Mouse (Mus musculus): ENCODE data around the gene Snx22. TPM values are rescaled to one million over a fixed set of nuclear protein-coding genes. Genes with fewer than 3 reads are reported as not detected.
A peak's percentile ranks its signal among the peaks of the same experiment; 100 is the strongest.

The Snx22 gene
- polyA plus RNA-seq, 1 experiment from 2014 or later = 2.7 TPM

- 0 out of 2 replicates have a peak, but pooled peaks cover 2% of the 10 kb centered on the region for H3K4me1 ChIP-seq (replicated peaks; ENCODE audit: control insufficient read depth, insufficient read depth, low read length)
- 73% methylated on average over 3 of the region's 3 CpGs for WGBS
- ATAC-seq (ENCODE audit: low FRiP score) (no peak), DNase-seq (ENCODE audit: low spot score) (no peak)
- no peak overlapping the region for H3K27ac ChIP-seq (ENCODE audit: low read depth, low read length)
- no peaks in the 10 kb centered on the region for H3K27me3 ChIP-seq (ENCODE audit: control insufficient read depth, insufficient read depth, low read length)
- H3K4me3 ChIP-seq (ENCODE audit: low read depth, low read length) = no peak overlapping the region
- no peak overlapping the region for H3K9ac ChIP-seq (ENCODE audit: low read depth, low read length)
- H3K4me2 ChIP-seq (replicated peaks; ENCODE audit: low read depth, low read length) = no peak overlapping the region
- no peaks in the 10 kb centered on the region for H3K36me3 ChIP-seq (ENCODE audit: control insufficient read depth, insufficient read depth, low read length)
- no peaks in the 10 kb centered on the region for H3K9me3 ChIP-seq (ENCODE audit: control insufficient read depth, low read length)
Observed at GRCm38 (mm10) chr9:66080804-66081459, 11.4 kb upstream of the Snx22 start.

- Histone ChIP-seq H3K9ac (ENCODE audit: low read depth, low read length) (no peak overlapping the region), H3K4me1 (replicated peaks; ENCODE audit: control insufficient read depth, insufficient read depth, low read length) (0 out of 2 replicates have a peak, but pooled peaks cover 2% of the 10 kb centered on the region), H3K27me3 (ENCODE audit: control insufficient read depth, insufficient read depth, low read length) (no peaks in the 10 kb centered on the region), H3K36me3 (ENCODE audit: control insufficient read depth, insufficient read depth, low read length) (no peaks in the 10 kb centered on the region), H3K9me3 (ENCODE audit: control insufficient read depth, low read length) (no peaks in the 10 kb centered on the region), H3K4me3 (ENCODE audit: low read depth, low read length) (no peak overlapping the region), H3K27ac (ENCODE audit: low read depth, low read length) (no peak overlapping the region), H3K4me2 (replicated peaks; ENCODE audit: low read depth, low read length) (no peak overlapping the region)
- ATAC-seq (ENCODE audit: low FRiP score) (no peak), DNase-seq (ENCODE audit: low spot score) (peak; percentile 39)
- 14% methylated on average over 14 of the region's 14 CpGs for WGBS
Observed at GRCm38 (mm10) chr9:66078493-66078892, 9.0 kb upstream of the Snx22 start.

- no peak for ATAC-seq (ENCODE audit: low FRiP score)
- Histone ChIP-seq H3K9me3 (ENCODE audit: control insufficient read depth, low read length) (no peaks in the 10 kb centered on the region), H3K36me3 (ENCODE audit: control insufficient read depth, insufficient read depth, low read length) (no peaks in the 10 kb centered on the region), H3K4me1 (replicated peaks; ENCODE audit: control insufficient read depth, insufficient read depth, low read length) (0 out of 2 replicates have a peak, but pooled peaks cover 2% of the 10 kb centered on the region), H3K27ac (ENCODE audit: low read depth, low read length) (no peak overlapping the region), H3K4me3 (ENCODE audit: low read depth, low read length) (no peak overlapping the region), H3K4me2 (replicated peaks; ENCODE audit: low read depth, low read length) (no peak overlapping the region), H3K27me3 (ENCODE audit: control insufficient read depth, insufficient read depth, low read length) (no peaks in the 10 kb centered on the region), H3K9ac (ENCODE audit: low read depth, low read length) (no peak overlapping the region)
- WGBS = 59% methylated on average over 3 of the region's 3 CpGs
- DNase-seq (ENCODE audit: low spot score) = no peak
Observed at GRCm38 (mm10) chr9:66078072-66078471, 8.6 kb upstream of the Snx22 start.

GRCm38 (mm10) chr9:66072754-66073153, 3.2 kb upstream of the Snx22 start:
- no peak for ATAC-seq (ENCODE audit: low FRiP score)
- WGBS = 93% methylated on average over 7 of the region's 7 CpGs
- H3K27ac ChIP-seq (ENCODE audit: low read depth, low read length) = no peak overlapping the region

GRCm38 (mm10) chr9:66070151-66070550, 632 bp upstream of the Snx22 start:
- H3K9ac ChIP-seq (ENCODE audit: low read depth, low read length) = no peak overlapping the region
- DNase-seq (ENCODE audit: low spot score) (no peak), ATAC-seq (ENCODE audit: low FRiP score) (no peak; the same call in 1 of the 2 replicates)
- no peak overlapping the region for H3K4me2 ChIP-seq (replicated peaks; ENCODE audit: low read depth, low read length)
- no peak overlapping the region; the same call in 1 of the 2 replicates for H3K4me3 ChIP-seq (ENCODE audit: low read depth, low read length)
- peaks cover 4% of the 10 kb centered on the region; the same call in 1 of the 2 replicates for H3K36me3 ChIP-seq (ENCODE audit: control insufficient read depth, insufficient read depth, low read length)
- 0 out of 2 replicates have a peak, but pooled peaks cover 4% of the 10 kb centered on the region for H3K4me1 ChIP-seq (replicated peaks; ENCODE audit: control insufficient read depth, insufficient read depth, low read length)
- H3K27ac ChIP-seq (ENCODE audit: low read depth, low read length) = no peak overlapping the region
- WGBS = 89% methylated on average over 5 of the region's 5 CpGs
- H3K27me3 ChIP-seq (ENCODE audit: control insufficient read depth, insufficient read depth, low read length) = peaks cover 31% of the 10 kb centered on the region
- H3K9me3 ChIP-seq (ENCODE audit: control insufficient read depth, low read length) = no peaks in the 10 kb centered on the region

More at GRCm38 (mm10) chr9:66072754-66073153, 3.2 kb upstream of the Snx22 start:
- H3K4me2 ChIP-seq (replicated peaks; ENCODE audit: low read depth, low read length) = no peak overlapping the region
- H3K9me3 ChIP-seq (ENCODE audit: control insufficient read depth, low read length) = no peaks in the 10 kb centered on the region
- H3K4me3 ChIP-seq (ENCODE audit: low read depth, low read length) = no peak overlapping the region
- DNase-seq (ENCODE audit: low spot score) = no peak
- no peak overlapping the region for H3K9ac ChIP-seq (ENCODE audit: low read depth, low read length)
- H3K4me1 ChIP-seq (replicated peaks; ENCODE audit: control insufficient read depth, insufficient read depth, low read length) = 0 out of 2 replicates have a peak, but pooled peaks cover 4% of the 10 kb centered on the region
- peaks cover 26% of the 10 kb centered on the region for H3K27me3 ChIP-seq (ENCODE audit: control insufficient read depth, insufficient read depth, low read length)
- no peaks in the 10 kb centered on the region for H3K36me3 ChIP-seq (ENCODE audit: control insufficient read depth, insufficient read depth, low read length)

- Histone ChIP-seq H3K36me3 (ENCODE audit: control insufficient read depth, insufficient read depth, low read length) (peaks cover 4% of the 10 kb centered on the region; the same call in 1 of the 2 replicates), H3K4me1 (replicated peaks; ENCODE audit: control insufficient read depth, insufficient read depth, low read length) (0 out of 2 replicates have a peak, but pooled peaks cover 4% of the 10 kb centered on the region), H3K9me3 (ENCODE audit: control insufficient read depth, low read length) (no peaks in the 10 kb centered on the region), H3K27ac (ENCODE audit: low read depth, low read length) (no peak overlapping the region), H3K4me3 (ENCODE audit: low read depth, low read length) (peak overlapping the region; percentile 47), H3K27me3 (ENCODE audit: control insufficient read depth, insufficient read depth, low read length) (peaks cover 31% of the 10 kb centered on the region), H3K9ac (ENCODE audit: low read depth, low read length) (peak overlapping the region; percentile 57), H3K4me2 (replicated peaks; ENCODE audit: low read depth, low read length) (peak overlapping the region; percentile 83)
- WGBS = 1% methylated on average over 30 of the region's 30 CpGs
- ATAC-seq (ENCODE audit: low FRiP score) (0 out of 2 replicates have a peak, but pooled peaks have one; percentile 6), DNase-seq (ENCODE audit: low spot score) (peak; percentile 51)
Observed at GRCm38 (mm10) chr9:66068971-66069391, 538 bp downstream of the Snx22 start.

GRCm38 (mm10) chr9:66068056-66068455, 1.5 kb downstream of the Snx22 start:
- DNase-seq (ENCODE audit: low spot score) (no peak), ATAC-seq (ENCODE audit: low FRiP score) (no peak)
- H3K9ac ChIP-seq (ENCODE audit: low read depth, low read length) = no peak overlapping the region
- no peak overlapping the region for H3K27ac ChIP-seq (ENCODE audit: low read depth, low read length)
- H3K4me3 ChIP-seq (ENCODE audit: low read depth, low read length) = no peak overlapping the region
- peaks cover 9% of the 10 kb centered on the region; the same call in 1 of the 2 replicates for H3K36me3 ChIP-seq (ENCODE audit: control insufficient read depth, insufficient read depth, low read length)
- WGBS = 56% methylated on average over 4 of the region's 4 CpGs
- 0 out of 2 replicates have a peak, but pooled peaks cover 4% of the 10 kb centered on the region for H3K4me1 ChIP-seq (replicated peaks; ENCODE audit: control insufficient read depth, insufficient read depth, low read length)
- H3K9me3 ChIP-seq (ENCODE audit: control insufficient read depth, low read length) = no peaks in the 10 kb centered on the region
- H3K4me2 ChIP-seq (replicated peaks; ENCODE audit: low read depth, low read length) = no peak overlapping the region
- H3K27me3 ChIP-seq (ENCODE audit: control insufficient read depth, insufficient read depth, low read length) = peaks cover 31% of the 10 kb centered on the region

GRCm38 (mm10) chr9:66067542-66067941, 2.0 kb downstream of the Snx22 start:
- peaks cover 31% of the 10 kb centered on the region for H3K27me3 ChIP-seq (ENCODE audit: control insufficient read depth, insufficient read depth, low read length)
- H3K4me3 ChIP-seq (ENCODE audit: low read depth, low read length) = no peak overlapping the region
- ATAC-seq (ENCODE audit: low FRiP score) (no peak), DNase-seq (ENCODE audit: low spot score) (peak; percentile 47)
- H3K9ac ChIP-seq (ENCODE audit: low read depth, low read length) = no peak overlapping the region
- no peaks in the 10 kb centered on the region for H3K9me3 ChIP-seq (ENCODE audit: control insufficient read depth, low read length)
- H3K4me2 ChIP-seq (replicated peaks; ENCODE audit: low read depth, low read length) = no peak overlapping the region
- H3K36me3 ChIP-seq (ENCODE audit: control insufficient read depth, insufficient read depth, low read length) = peaks cover 12% of the 10 kb centered on the region
- WGBS = 16% methylated on average over 5 of the region's 5 CpGs
- no peak overlapping the region for H3K27ac ChIP-seq (ENCODE audit: low read depth, low read length)
- H3K4me1 ChIP-seq (replicated peaks; ENCODE audit: control insufficient read depth, insufficient read depth, low read length) = 0 out of 2 replicates have a peak, but pooled peaks cover 4% of the 10 kb centered on the region

- Histone ChIP-seq H3K27me3 (ENCODE audit: control insufficient read depth, insufficient read depth, low read length) (peaks cover 31% of the 10 kb centered on the region), H3K4me3 (ENCODE audit: low read depth, low read length) (no peak overlapping the region), H3K9ac (ENCODE audit: low read depth, low read length) (no peak overlapping the region), H3K4me1 (replicated peaks; ENCODE audit: control insufficient read depth, insufficient read depth, low read length) (0 out of 2 replicates have a peak, but pooled peaks cover 4% of the 10 kb centered on the region), H3K4me2 (replicated peaks; ENCODE audit: low read depth, low read length) (no peak overlapping the region), H3K36me3 (ENCODE audit: control insufficient read depth, insufficient read depth, low read length) (peaks cover 15% of the 10 kb centered on the region), H3K27ac (ENCODE audit: low read depth, low read length) (no peak overlapping the region), H3K9me3 (ENCODE audit: control insufficient read depth, low read length) (no peaks in the 10 kb centered on the region)
- DNase-seq (ENCODE audit: low spot score) = no peak
- no peak for ATAC-seq (ENCODE audit: low FRiP score)
- WGBS = 86% methylated on average over 3 of the region's 3 CpGs
Observed at GRCm38 (mm10) chr9:66066791-66067190, 2.7 kb downstream of the Snx22 start.

Measured in hindbrain, embryonic 11.5 days (tissue).